28 mouse cellular contexts compared by ENCODE assay signal in the genomic region with DNA sequence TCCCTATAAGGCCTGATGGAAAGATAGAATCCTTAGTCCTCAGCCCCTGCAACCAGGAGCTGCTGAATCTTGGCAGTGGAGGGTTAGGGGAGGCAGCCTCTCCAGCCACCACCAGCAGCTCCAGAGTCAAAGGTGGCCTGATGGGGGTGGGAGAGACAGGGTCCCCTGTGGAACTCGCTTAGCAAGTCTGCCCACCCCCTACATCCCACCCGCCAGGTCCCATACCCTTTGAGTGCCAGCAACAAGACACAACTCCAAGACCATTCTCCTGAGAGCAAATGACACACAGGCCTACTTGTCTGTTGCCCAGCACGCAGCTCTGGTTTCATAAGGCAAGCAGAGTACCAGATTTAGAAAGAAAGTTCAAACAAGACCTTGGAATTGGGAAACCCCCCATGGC.
"Had no signal": no experiment of that assay in that cellular context is flagged by ENCODE, and none has a peak within 500 bp of the region (broad histone marks: within the 10 kb centered on the region; RNA-seq: fewer than 3 reads in every experiment).

No protein-coding gene starts in this region.

- H3K27ac ChIP-seq: embryonic facial prominence, embryonic 10.5 days; embryonic facial prominence, embryonic 12.5 days; embryonic facial prominence, embryonic 13.5 days; embryonic facial prominence, embryonic 15.5 days; forebrain, embryonic 10.5 days; forebrain, embryonic 12.5 days; forebrain, embryonic 13.5 days; forebrain, embryonic 15.5 days; gastrocnemius, adult 2 months; heart, adult 2 months had no signal

- ATAC-seq: forebrain, embryonic 13.5 days; forebrain, embryonic 14.5 days; forebrain, embryonic 15.5 days; forebrain, embryonic 16.5 days; forebrain, postnatal 0 days had no signal

- H3K9me3 ChIP-seq: embryonic facial prominence, embryonic 10.5 days; embryonic facial prominence, embryonic 12.5 days; embryonic facial prominence, embryonic 13.5 days; embryonic facial prominence, embryonic 15.5 days; forebrain, embryonic 10.5 days; forebrain, embryonic 12.5 days; forebrain, embryonic 13.5 days; forebrain, embryonic 15.5 days had no signal

- DNase-seq: cerebellum, adult 2 months; cerebellum, adult 8-10 months; cerebellum, adult 9-10 months; cerebellum, adult 9-11 months; cerebellum, postnatal 10 days; cerebellum, postnatal 14 days; cerebellum, postnatal 25 days; cerebellum, postnatal 36 days; embryo, embryonic 11 days; forebrain, postnatal 0 days; gastrocnemius, adult 2 months; gastrocnemius, postnatal 10 days; gastrocnemius, postnatal 14 days; gastrocnemius, postnatal 25 days; gastrocnemius, postnatal 36 days; heart, adult 18-20 months; heart, adult 2 months had no signal

- H3K4me3 ChIP-seq: embryonic facial prominence, embryonic 10.5 days; embryonic facial prominence, embryonic 12.5 days; embryonic facial prominence, embryonic 13.5 days; embryonic facial prominence, embryonic 15.5 days; erythroblast, embryonic 14.5 days; forebrain, embryonic 10.5 days; forebrain, embryonic 12.5 days; forebrain, embryonic 13.5 days; forebrain, embryonic 15.5 days; gastrocnemius, adult 2 months; heart, adult 2 months had no signal

- H3K36me3 ChIP-seq: embryonic facial prominence, embryonic 10.5 days; embryonic facial prominence, embryonic 12.5 days; embryonic facial prominence, embryonic 13.5 days; embryonic facial prominence, embryonic 15.5 days; forebrain, embryonic 10.5 days; forebrain, embryonic 12.5 days; forebrain, embryonic 15.5 days had no signal

- H3K9ac ChIP-seq: embryonic facial prominence, embryonic 12.5 days; embryonic facial prominence, embryonic 13.5 days; embryonic facial prominence, embryonic 15.5 days; forebrain, embryonic 12.5 days; forebrain, embryonic 13.5 days; forebrain, embryonic 15.5 days; forebrain, postnatal 0 days had no signal

- H3K4me2 ChIP-seq: embryonic facial prominence, embryonic 12.5 days; embryonic facial prominence, embryonic 13.5 days; embryonic facial prominence, embryonic 15.5 days; forebrain, embryonic 12.5 days; forebrain, embryonic 13.5 days; forebrain, embryonic 15.5 days had no signal
